Mouse (Mus musculus) intestine, postnatal 0 days (tissue): Measurements from ENCODE around the gene Hck. TPM values are rescaled to one million over a fixed set of nuclear protein-coding genes. Genes with fewer than 3 reads are reported as not detected.

Experiments used
- ATAC-seq: fragments of 200-750 bp; cut with Nextera tagmentation; 2 replicates; pipeline ENCODE4 v1.8.0; 2017; ENCODE audit warnings: mild to moderate bottlenecking, moderate TSS enrichment, moderate library complexity
- H3K27ac ChIP-seq: fragments of 300-500 bp; sonication (generic); 2 replicates; pipeline ENCODE4 v1.5.1; 2014; ENCODE audit warnings: mild to moderate bottlenecking, low read depth, low read length, moderate library complexity
- H3K27me3 ChIP-seq: fragments of 300-500 bp; sonication (generic); replicated peaks from 2 replicates; pipeline ENCODE4 v1.6.1; 2014; ENCODE audit warnings: low read length, mixed read lengths; ENCODE audit not compliant: control insufficient read depth, insufficient read depth
- H3K36me3 ChIP-seq: fragments of 300-500 bp; sonication (generic); 2 replicates; pipeline ENCODE4 v1.6.1; 2014; ENCODE audit warnings: mild to moderate bottlenecking, moderate library complexity; ENCODE audit not compliant: control insufficient read depth, insufficient read depth
- H3K4me1 ChIP-seq: fragments of 300-500 bp; sonication (generic); replicated peaks from 2 replicates; pipeline ENCODE4 v1.6.1; 2014; ENCODE audit warnings: antibody characterized with exemption, low read length, mixed read lengths; ENCODE audit not compliant: control insufficient read depth, insufficient read depth
- H3K4me2 ChIP-seq: fragments of 300-500 bp; sonication (generic); replicated peaks from 2 replicates; pipeline ENCODE4 v1.6.1; 2014; ENCODE audit warnings: low read depth, mild to moderate bottlenecking, moderate library complexity
- H3K4me3 ChIP-seq: fragments of 300-500 bp; sonication (generic); 2 replicates; pipeline ENCODE4 v1.5.1; 2014; ENCODE audit warnings: low read depth, low read length
- H3K9ac ChIP-seq: fragments of 300-500 bp; sonication (generic); 2 replicates; pipeline ENCODE4 v1.6.1; 2014; ENCODE audit warnings: mild to moderate bottlenecking, low read depth, low read length
- H3K9me3 ChIP-seq: fragments of 300-500 bp; sonication (generic); 2 replicates; pipeline ENCODE4 v1.6.1; 2016; ENCODE audit warnings: mixed run types; ENCODE audit not compliant: control insufficient read depth
- CTCF ChIP-seq: sonication (generic); IDR thresholded peaks from 2 replicates; pipeline ENCODE4 v1.5.1; 2016; ENCODE audit warnings: low read depth, mild to moderate bottlenecking, control low read depth, antibody characterized with exemption, moderate library complexity
- WGBS: fragments of 180-500 bp; shearing (Covaris S2); extraction: QIAGEN DNeasy Blood & Tissue Kit; methylation state at CpG from one replicate; pipeline ENCODE4 v1.1.7; 2014; 5-methylcytosine and 5-hydroxymethylcytosine counted together
- polyA plus RNA-seq: library from polyadenylated mRNA; unstranded; fragments of >200 nt; fragmentation: Nextera tagmentation; extraction: Ambion mirVana; gene quantifications from 2 replicates; pipeline ENCODE4 v1.2.1, GENCODE M21; 2015

Hck gene
- polyA plus RNA-seq, 1 experiment from 2014 or later: 3.4 TPM

DNA sequence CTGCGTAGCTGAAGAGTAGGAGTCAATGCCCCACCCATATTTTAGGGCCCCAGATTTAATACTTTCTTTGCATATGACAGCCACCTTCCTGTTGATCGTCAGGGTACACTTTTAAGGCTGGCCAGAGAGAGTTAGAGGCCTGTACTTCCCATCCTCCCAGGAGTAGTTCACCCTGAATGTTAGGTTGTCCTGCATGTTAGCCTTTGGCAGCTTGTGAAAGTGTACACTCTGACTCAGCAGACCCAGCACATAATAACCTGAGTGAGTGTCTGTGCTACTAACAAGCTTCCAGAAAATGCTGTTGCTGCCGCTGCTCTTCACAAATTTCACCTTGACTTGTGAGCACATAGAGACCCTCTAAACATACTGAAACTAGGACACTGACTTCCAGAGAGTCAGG, 68.9 kb downstream of the Hck start:
- H3K27ac ChIP-seq: no peak overlapping the region
- no peak overlapping the region for H3K4me2 ChIP-seq
- H3K9ac ChIP-seq: no peak overlapping the region
- ATAC-seq: no peak
- no peak for TF ChIP-seq CTCF
- no peaks in the 10 kb centered on the region for H3K4me1 ChIP-seq
- H3K4me3 ChIP-seq: no peak overlapping the region
- WGBS: 60% methylated on average over 3 of the region's 3 CpGs
- H3K9me3 ChIP-seq: no peaks in the 10 kb centered on the region
- H3K36me3 ChIP-seq: peaks cover 12% of the 10 kb centered on the region
- no peaks in the 10 kb centered on the region for H3K27me3 ChIP-seq

DNA sequence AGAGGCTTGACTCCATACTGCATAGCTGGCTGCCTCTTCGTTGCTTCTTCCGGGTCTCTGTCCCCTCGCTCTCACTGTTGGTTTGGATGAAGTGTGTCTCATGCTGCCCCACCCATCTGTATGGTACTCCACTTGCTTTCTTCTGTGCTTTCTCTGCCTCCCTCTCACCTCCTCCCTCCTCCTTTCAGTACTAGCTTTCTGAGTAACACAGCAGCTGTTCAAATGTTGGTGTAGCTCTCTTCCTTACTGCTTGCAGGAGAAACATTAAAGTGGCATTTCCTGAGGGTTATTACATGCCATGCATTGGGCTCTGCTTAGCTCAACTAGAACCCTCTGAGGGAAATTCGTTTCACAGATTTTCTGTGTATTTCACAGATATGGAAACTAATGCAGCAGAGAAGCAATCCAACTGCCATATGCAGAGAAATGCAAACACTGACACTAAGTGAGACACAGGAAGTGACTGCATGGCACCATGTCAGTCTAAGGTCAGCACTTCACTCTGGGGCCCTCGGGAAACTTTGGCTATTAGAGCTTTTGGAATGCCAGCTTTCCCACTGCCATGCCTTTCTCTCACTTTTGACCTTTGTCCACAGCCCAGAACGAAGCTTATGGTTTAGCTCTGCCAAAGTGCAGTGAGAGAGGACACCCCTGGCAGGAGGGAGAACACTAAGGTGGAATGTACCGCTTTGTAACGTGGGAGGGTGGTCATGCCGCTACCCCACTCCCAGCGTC, 71.0 kb downstream of the Hck start:
- no peak for TF ChIP-seq CTCF
- ATAC-seq: peak; percentile 35; the same call in 1 of the 2 replicates
- H3K9me3 ChIP-seq: no peaks in the 10 kb centered on the region
- H3K9ac ChIP-seq: no peak overlapping the region
- H3K36me3 ChIP-seq: peaks cover 28% of the 10 kb centered on the region
- no peaks in the 10 kb centered on the region for H3K4me1 ChIP-seq
- no peaks in the 10 kb centered on the region for H3K27me3 ChIP-seq
- H3K4me2 ChIP-seq: no peak overlapping the region
- no peak overlapping the region for H3K4me3 ChIP-seq
- no peak overlapping the region for H3K27ac ChIP-seq
- WGBS: 71% methylated on average over 10 of the region's 10 CpGs

DNA sequence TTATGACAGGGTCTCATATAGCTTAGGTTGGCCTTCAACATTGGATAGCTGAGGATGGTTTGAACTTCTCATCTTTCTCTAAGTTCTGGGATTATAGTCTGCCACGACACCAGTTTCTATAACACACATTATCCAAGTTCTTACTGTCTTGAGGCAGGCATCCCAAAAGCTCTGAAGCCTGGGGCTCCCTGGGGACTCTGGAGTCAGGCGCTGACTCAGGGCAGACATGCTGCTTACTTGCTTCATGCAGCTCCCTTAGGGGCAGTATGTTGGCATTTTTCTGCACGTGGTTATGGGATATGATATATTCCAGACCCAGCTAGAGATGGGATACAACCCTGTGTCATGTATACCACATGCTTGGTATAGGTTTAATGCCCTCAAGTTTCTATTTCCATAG, 71.7 kb downstream of the Hck start:
- 83% methylated on average over 3 of the region's 3 CpGs for WGBS
- Histone ChIP-seq H3K9me3 (no peaks in the 10 kb centered on the region), H3K4me2 (no peak overlapping the region), H3K27me3 (no peaks in the 10 kb centered on the region), H3K36me3 (peaks cover 35% of the 10 kb centered on the region), H3K4me1 (no peaks in the 10 kb centered on the region), H3K9ac (no peak overlapping the region), H3K4me3 (no peak overlapping the region), H3K27ac (no peak overlapping the region)
- no peak for ATAC-seq
- no peak for TF ChIP-seq CTCF

DNA sequence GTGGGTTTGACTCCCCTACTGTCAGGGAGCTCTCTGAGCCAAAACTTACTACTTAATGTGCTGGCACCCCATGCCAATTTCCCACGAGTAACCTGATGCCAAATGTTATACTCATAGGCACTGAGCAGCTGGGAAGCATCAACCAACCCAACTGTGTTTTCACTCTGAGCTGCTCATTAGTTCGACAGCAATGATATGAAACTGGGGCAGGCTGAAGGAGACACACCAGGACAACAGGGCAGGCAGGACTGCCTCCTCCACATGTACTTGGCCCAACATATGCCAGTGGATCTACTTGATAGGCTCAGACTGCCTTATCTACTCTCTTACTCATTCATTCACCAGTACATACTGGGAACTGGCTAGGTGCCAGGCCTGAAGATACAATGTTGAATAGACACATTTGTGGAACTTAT, 77.9 kb downstream of the Hck start:
- Histone ChIP-seq H3K27ac (no peak overlapping the region), H3K4me1 (no peaks in the 10 kb centered on the region), H3K27me3 (no peaks in the 10 kb centered on the region), H3K36me3 (peaks cover 88% of the 10 kb centered on the region), H3K4me3 (no peak overlapping the region), H3K4me2 (no peak overlapping the region), H3K9me3 (no peaks in the 10 kb centered on the region), H3K9ac (no peak overlapping the region)
- WGBS: 63% methylated on average over 2 of the region's 2 CpGs
- peak; percentile 53; the same call in 1 of the 2 replicates for ATAC-seq
- TF ChIP-seq CTCF: no peak

DNA sequence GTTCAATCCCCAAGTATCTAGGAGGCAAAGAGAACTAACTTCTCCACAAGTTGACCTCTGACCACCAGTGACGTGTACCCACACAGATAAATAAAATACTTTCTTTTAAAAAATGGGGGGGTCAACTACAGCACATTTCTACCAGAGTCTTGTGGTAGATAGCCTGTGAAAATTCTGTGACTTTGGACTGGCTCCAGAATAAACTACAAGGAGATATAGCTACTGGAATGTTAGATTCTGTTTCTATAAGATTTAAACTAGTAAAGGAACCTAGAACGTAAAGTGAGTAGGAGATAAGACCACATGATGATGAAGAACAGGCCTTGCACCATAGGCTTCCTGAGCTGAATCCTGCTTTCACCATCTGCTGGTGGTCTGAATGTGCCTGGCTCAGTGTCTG, 79.6 kb downstream of the Hck start:
- no peaks in the 10 kb centered on the region for H3K4me1 ChIP-seq
- H3K9ac ChIP-seq: no peak overlapping the region
- no peak overlapping the region for H3K27ac ChIP-seq
- H3K4me3 ChIP-seq: no peak overlapping the region
- peaks cover 98% of the 10 kb centered on the region for H3K36me3 ChIP-seq
- no peak for ATAC-seq
- H3K9me3 ChIP-seq: no peaks in the 10 kb centered on the region
- WGBS: 69% methylated on average over 2 of the region's 2 CpGs
- H3K27me3 ChIP-seq: no peaks in the 10 kb centered on the region
- H3K4me2 ChIP-seq: no peak overlapping the region
- TF ChIP-seq CTCF: no peak

DNA sequence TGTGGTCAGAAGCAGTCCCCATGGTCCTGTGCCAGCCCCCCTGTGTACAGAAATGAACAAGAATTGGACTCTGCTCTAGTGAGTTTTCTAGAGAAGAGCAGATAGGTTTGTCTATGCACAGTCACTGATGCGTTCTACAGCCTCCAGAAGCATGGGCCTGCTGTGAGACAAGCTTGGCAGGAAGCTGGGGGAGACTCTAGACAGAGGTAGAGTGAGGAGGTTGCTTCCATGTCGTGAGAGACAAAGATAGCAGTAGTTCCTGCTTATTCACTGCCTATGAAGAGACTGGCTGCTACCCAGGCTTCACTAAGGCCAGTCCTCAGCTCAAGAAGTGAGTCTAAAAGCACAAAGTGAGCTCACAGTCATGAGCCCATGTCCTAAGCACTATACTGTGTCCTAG, 83.0 kb downstream of the Hck start:
- 84% methylated on average over 2 of the region's 2 CpGs for WGBS
- Histone ChIP-seq H3K4me3 (no peak overlapping the region), H3K9ac (no peak overlapping the region), H3K27ac (no peak overlapping the region), H3K4me1 (no peaks in the 10 kb centered on the region), H3K4me2 (no peak overlapping the region), H3K27me3 (no peaks in the 10 kb centered on the region), H3K36me3 (peaks cover 85% of the 10 kb centered on the region), H3K9me3 (no peaks in the 10 kb centered on the region)
- no peak for ATAC-seq
- TF ChIP-seq CTCF: no peak
